Mouse (Mus musculus): ENCODE measurements at regions not wholly inside any gene's neighbourhood (a gene's known extent, or its start where the extent isn't known, plus 50 kb on each side); places are given as distances from the start of the nearest gene placed in this dataset.

- no peak for DNase-seq (ENCODE audit: extremely low spot score, low read depth, low spot score)
These were observed 539.2 kb upstream of the Mpdz start for GRCm38 (mm10) chr4:81981811-81982210.

GRCm38 (mm10) chr4:81970472-81970871 is 527.9 kb upstream of the Mpdz start:
- DNase-seq (ENCODE audit: extremely low spot score, low read depth, low spot score), result no peak

GRCm38 (mm10) chr4:81969621-81970115 is 527.1 kb upstream of the Mpdz start:
- no peak for DNase-seq (ENCODE audit: extremely low spot score, low read depth, low spot score)

GRCm38 (mm10) chr4:81966054-81966623 is 523.5 kb upstream of the Mpdz start:
- DNase-seq (ENCODE audit: extremely low spot score, low read depth, low spot score), result no peak

- DNase-seq (ENCODE audit: extremely low spot score, low read depth, low spot score), result no peak
These were observed 520.5 kb upstream of the Mpdz start for GRCm38 (mm10) chr4:81963112-81963511.

GRCm38 (mm10) chr4:81962586-81962985 is 520.0 kb upstream of the Mpdz start:
- DNase-seq (ENCODE audit: extremely low spot score, low read depth, low spot score), result no peak

- DNase-seq (ENCODE audit: extremely low spot score, low read depth, low spot score), result no peak
These were observed 518.2 kb upstream of the Mpdz start for GRCm38 (mm10) chr4:81960552-81961534.

GRCm38 (mm10) chr4:81956926-81957694 is 514.5 kb upstream of the Mpdz start:
- DNase-seq (ENCODE audit: extremely low spot score, low read depth, low spot score), result no peak

- DNase-seq (ENCODE audit: extremely low spot score, low read depth, low spot score), result no peak
These were observed 510.4 kb upstream of the Mpdz start for GRCm38 (mm10) chr4:81953023-81953422.

GRCm38 (mm10) chr4:81937384-81937783 is 494.8 kb upstream of the Mpdz start:
- DNase-seq (ENCODE audit: extremely low spot score, low read depth, low spot score), result no peak

GRCm38 (mm10) chr4:81930956-81931355 is 488.3 kb upstream of the Mpdz start:
- no peak for DNase-seq (ENCODE audit: extremely low spot score, low read depth, low spot score)

- no peak for DNase-seq (ENCODE audit: extremely low spot score, low read depth, low spot score)
These were observed 486.1 kb upstream of the Mpdz start for GRCm38 (mm10) chr4:81928581-81929244.

GRCm38 (mm10) chr4:81927176-81927714 is 484.6 kb upstream of the Mpdz start:
- no peak for DNase-seq (ENCODE audit: extremely low spot score, low read depth, low spot score)

GRCm38 (mm10) chr4:81926662-81927141 is 484.1 kb upstream of the Mpdz start:
- no peak for DNase-seq (ENCODE audit: extremely low spot score, low read depth, low spot score)

GRCm38 (mm10) chr4:81925611-81926010 is 483.0 kb upstream of the Mpdz start:
- no peak for DNase-seq (ENCODE audit: extremely low spot score, low read depth, low spot score)

- no peak for DNase-seq (ENCODE audit: extremely low spot score, low read depth, low spot score)
These were observed 481.5 kb upstream of the Mpdz start for GRCm38 (mm10) chr4:81924120-81924519.

GRCm38 (mm10) chr4:81922876-81923275 is 480.3 kb upstream of the Mpdz start:
- no peak for DNase-seq (ENCODE audit: extremely low spot score, low read depth, low spot score)

GRCm38 (mm10) chr4:81914971-81915370 is 472.4 kb upstream of the Mpdz start:
- DNase-seq (ENCODE audit: extremely low spot score, low read depth, low spot score), result no peak

- no peak for DNase-seq (ENCODE audit: extremely low spot score, low read depth, low spot score)
These were observed 470.7 kb upstream of the Mpdz start for GRCm38 (mm10) chr4:81913296-81913695.

GRCm38 (mm10) chr4:81912653-81913052 is 470.0 kb upstream of the Mpdz start:
- no peak for DNase-seq (ENCODE audit: extremely low spot score, low read depth, low spot score)
